ENCODE assay signal across 8 mouse cellular contexts in genomic region chr9:70541584-70541983, GRCm38 (mm10). TPM values are rescaled to one million over a fixed set of nuclear protein-coding genes. Genes with fewer than 3 reads are reported as not detected.
DNase-seq lines count a peak whose midpoint lies in the region; ATAC-seq lines count a peak whose summit lies in the region.

No protein-coding gene starts in this region.

- ATAC-seq in heart, embryonic 15.5 days (replicated peaks; ENCODE audit: insufficient number of reproducible peaks, insufficient read depth, low FRiP score, low read depth): no peak
- ATAC-seq in hindbrain, embryonic 14.5 days (ENCODE audit: low FRiP score): no peak
- ATAC-seq in midbrain, embryonic 14.5 days (ENCODE audit: low FRiP score, low TSS enrichment): no peak
- ATAC-seq in megakaryocyte-erythroid progenitor cell, adult 5-6 weeks (replicated peaks; ENCODE audit: low FRiP score, low TSS enrichment, poor library complexity, severe bottlenecking): no peak

- peak overlapping the region; percentile 76 for H3K4me3 ChIP-seq in heart, embryonic 15.5 days
- H3K4me3 ChIP-seq in hindbrain, embryonic 14.5 days (replicated peaks; ENCODE audit: low read length): peak overlapping the region; percentile 68
- peak overlapping the region; percentile 84 for H3K4me3 ChIP-seq in midbrain, embryonic 14.5 days (replicated peaks; ENCODE audit: low read depth, low read length)

- H3K36me3 ChIP-seq in heart, embryonic 15.5 days: no peaks in the 10 kb centered on the region
- no peaks in the 10 kb centered on the region for H3K36me3 ChIP-seq in hindbrain, embryonic 14.5 days (replicated peaks; ENCODE audit: control insufficient read depth, insufficient read depth)
- H3K36me3 ChIP-seq in midbrain, embryonic 14.5 days (ENCODE audit: control insufficient read depth, insufficient read depth, low read length): no peaks in the 10 kb centered on the region

- WGBS in heart, embryonic 15.5 days: 10% methylated on average over 6 of the region's 6 CpGs
- 12% methylated on average over 6 of the region's 6 CpGs for WGBS in hindbrain, embryonic 14.5 days
- 10% methylated on average over 6 of the region's 6 CpGs for WGBS in midbrain, embryonic 14.5 days

- DNase-seq in heart, adult 18-20 months: no peak
- DNase-seq in ZHBTc4 (ENCODE audit: low read depth, low spot score): peak; percentile 14
- no peak for DNase-seq in hindbrain, embryonic 14.5 days (ENCODE audit: low spot score)
- DNase-seq in midbrain, embryonic 14.5 days: peak; percentile 7
- DNase-seq in left cerebral cortex, postnatal 25 days (ENCODE audit: low spot score in 2 of 2): no peak
- no peak for DNase-seq in right cerebral cortex, postnatal 36 days (ENCODE audit: low spot score in 2 of 2)

- intact Hi-C loops in left cerebral cortex, postnatal 25 days (cut with DNase I): no loop called here

- no peak overlapping the region; the same call in 1 of the 2 replicates for H3K27ac ChIP-seq in heart, embryonic 15.5 days
- H3K27ac ChIP-seq in hindbrain, embryonic 14.5 days: no peak overlapping the region; the same call in 1 of the 2 replicates
- H3K27ac ChIP-seq in midbrain, embryonic 14.5 days (replicated peaks; ENCODE audit: low read depth, low read length): no peak overlapping the region

- no peaks in the 10 kb centered on the region for H3K27me3 ChIP-seq in heart, embryonic 15.5 days
- H3K27me3 ChIP-seq in hindbrain, embryonic 14.5 days (ENCODE audit: control insufficient read depth, insufficient read depth, low read length): no peaks in the 10 kb centered on the region
- no peaks in the 10 kb centered on the region for H3K27me3 ChIP-seq in midbrain, embryonic 14.5 days (ENCODE audit: control insufficient read depth, insufficient read depth, low read length)

- H3K4me1 ChIP-seq in heart, embryonic 15.5 days (replicated peaks): peaks cover 15% of the 10 kb centered on the region
- peaks cover 22% of the 10 kb centered on the region for H3K4me1 ChIP-seq in hindbrain, embryonic 14.5 days (replicated peaks; ENCODE audit: control insufficient read depth, insufficient read depth, low read length)
- H3K4me1 ChIP-seq in midbrain, embryonic 14.5 days (ENCODE audit: control insufficient read depth, insufficient read depth, low read length): peaks cover 15% of the 10 kb centered on the region

- H3K9ac ChIP-seq in heart, embryonic 15.5 days: peak overlapping the region; percentile 90; the same call in 1 of the 2 replicates
- H3K9ac ChIP-seq in hindbrain, embryonic 14.5 days: peak overlapping the region; percentile 86
- no peak overlapping the region for H3K9ac ChIP-seq in midbrain, embryonic 14.5 days (replicated peaks; ENCODE audit: low read length)

- no peaks in the 10 kb centered on the region for H3K9me3 ChIP-seq in heart, embryonic 15.5 days (replicated peaks)
- no peaks in the 10 kb centered on the region for H3K9me3 ChIP-seq in hindbrain, embryonic 14.5 days (ENCODE audit: control insufficient read depth, low read length)
- H3K9me3 ChIP-seq in midbrain, embryonic 14.5 days (ENCODE audit: control insufficient read depth, low read length): no peaks in the 10 kb centered on the region

- peak overlapping the region; percentile 88 for H3K4me2 ChIP-seq in heart, embryonic 15.5 days
- H3K4me2 ChIP-seq in hindbrain, embryonic 14.5 days (replicated peaks): peak overlapping the region; percentile 75
- peak overlapping the region; percentile 79 for H3K4me2 ChIP-seq in midbrain, embryonic 14.5 days (ENCODE audit: low read length)

RNA-seq across cellular contexts. Expression of gene Sltm, which starts 1.0 kb away (rescaled TPM):
- 32.7 and 33.0 TPM in 2 replicates for polyA plus RNA-seq in heart, embryonic 15.5 days (2015; fragmentation: Nextera tagmentation; extraction: Ambion mirVana)
- total RNA-seq in heart, adult 18-20 months (2021): 10 to 100 TPM; 19.4 to 20.9 TPM
- 50.8 and 58.1 TPM in 2 replicates for polyA plus RNA-seq in hindbrain, embryonic 14.5 days (2014; fragmentation: Nextera tagmentation; extraction: Ambion mirVana)
- 61.8 and 65.5 TPM in 2 replicates for polyA plus RNA-seq in midbrain, embryonic 14.5 days (2014; fragmentation: Nextera tagmentation; extraction: Ambion mirVana)
- total RNA-seq in left cerebral cortex, postnatal 25 days (2021): 10 to 100 TPM; 42.7 to 49.0 TPM
- total RNA-seq in megakaryocyte-erythroid progenitor cell, adult 5-6 weeks (2014; fragmentation: Nextera tagmentation): 95.7 and 102 TPM in 2 replicates
- total RNA-seq in megakaryocyte-erythroid progenitor cell, adult 5-6 weeks (2017): 122 and 145 TPM in 2 replicates

RNA-seq across cellular contexts. Expression of gene Rnf111, which starts 38.1 kb away (rescaled TPM):
- polyA plus RNA-seq in heart, embryonic 15.5 days (2015; fragmentation: Nextera tagmentation; extraction: Ambion mirVana): 18.5 and 23.2 TPM in 2 replicates
- total RNA-seq in heart, adult 18-20 months (2021): 10 to 100 TPM; 20.1 to 20.2 TPM
- polyA plus RNA-seq in hindbrain, embryonic 14.5 days (2014; fragmentation: Nextera tagmentation; extraction: Ambion mirVana): 31.8 and 33.0 TPM in 2 replicates
- 37.5 and 38.9 TPM in 2 replicates for polyA plus RNA-seq in midbrain, embryonic 14.5 days (2014; fragmentation: Nextera tagmentation; extraction: Ambion mirVana)
- total RNA-seq in left cerebral cortex, postnatal 25 days (2021): 10 to 100 TPM; 38.7 to 43.3 TPM
- total RNA-seq in megakaryocyte-erythroid progenitor cell, adult 5-6 weeks (2014; fragmentation: Nextera tagmentation): 42.6 and 43.9 TPM in 2 replicates
- 17.6 and 26.4 TPM in 2 replicates for total RNA-seq in megakaryocyte-erythroid progenitor cell, adult 5-6 weeks (2017)

Comparison
In these comparisons a context has a peak if more than half of its experiments do, and no peak if none do; other contexts are left out.
1. DNase-seq: peak in ZHBTc4 (single experiment) and midbrain, embryonic 14.5 days (single experiment); none in heart, adult 18-20 months (0 of 2), hindbrain, embryonic 14.5 days (single experiment), left cerebral cortex, postnatal 25 days (0 of 2) and right cerebral cortex, postnatal 36 days (0 of 2).
2. Peak in every context shown above with its lines, with median percentiles within 50 percentile points of each other: H3K4me2 ChIP-seq and H3K4me3 ChIP-seq.